Mouse (Mus musculus): ENCODE measurements around the gene Apba1. TPM values are rescaled to one million over a fixed set of nuclear protein-coding genes. Genes with fewer than 3 reads are reported as not detected.

Gene Apba1
- polyA plus RNA-seq, 1 experiment from 2014 or later = 14.4 TPM

DNA sequence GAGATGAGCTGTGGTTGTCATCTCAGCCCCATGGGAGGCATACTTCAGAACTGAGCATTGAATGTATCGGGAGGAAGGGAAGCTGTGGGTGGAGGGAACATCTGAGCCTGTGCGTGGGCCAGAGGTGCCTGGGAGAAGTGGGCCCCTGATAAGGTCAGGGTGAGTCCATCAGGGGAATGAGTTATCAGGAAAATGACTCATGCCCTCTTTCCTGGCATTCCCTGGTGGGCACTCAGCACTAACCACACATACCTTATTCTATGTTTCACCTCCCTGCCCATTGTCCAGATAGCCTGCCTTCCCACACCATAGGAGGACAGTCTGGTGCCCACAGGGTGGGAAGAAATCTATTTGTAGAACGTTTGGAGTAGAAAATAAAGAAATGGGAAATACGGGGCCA, 151.7 kb downstream of the Apba1 start:
- H3K36me3 ChIP-seq (ENCODE audit: inconsistent target) = no peaks in the 10 kb centered on the region
- H3K27ac ChIP-seq = no peak overlapping the region
- H3K4me3 ChIP-seq (ENCODE audit: inconsistent target) = no peak overlapping the region
- no peaks in the 10 kb centered on the region for H3K79me2 ChIP-seq (ENCODE audit: inconsistent target)
- WGBS (ENCODE audit: missing documents) = 63% methylated on average over 4 of the region's 4 CpGs

DNA sequence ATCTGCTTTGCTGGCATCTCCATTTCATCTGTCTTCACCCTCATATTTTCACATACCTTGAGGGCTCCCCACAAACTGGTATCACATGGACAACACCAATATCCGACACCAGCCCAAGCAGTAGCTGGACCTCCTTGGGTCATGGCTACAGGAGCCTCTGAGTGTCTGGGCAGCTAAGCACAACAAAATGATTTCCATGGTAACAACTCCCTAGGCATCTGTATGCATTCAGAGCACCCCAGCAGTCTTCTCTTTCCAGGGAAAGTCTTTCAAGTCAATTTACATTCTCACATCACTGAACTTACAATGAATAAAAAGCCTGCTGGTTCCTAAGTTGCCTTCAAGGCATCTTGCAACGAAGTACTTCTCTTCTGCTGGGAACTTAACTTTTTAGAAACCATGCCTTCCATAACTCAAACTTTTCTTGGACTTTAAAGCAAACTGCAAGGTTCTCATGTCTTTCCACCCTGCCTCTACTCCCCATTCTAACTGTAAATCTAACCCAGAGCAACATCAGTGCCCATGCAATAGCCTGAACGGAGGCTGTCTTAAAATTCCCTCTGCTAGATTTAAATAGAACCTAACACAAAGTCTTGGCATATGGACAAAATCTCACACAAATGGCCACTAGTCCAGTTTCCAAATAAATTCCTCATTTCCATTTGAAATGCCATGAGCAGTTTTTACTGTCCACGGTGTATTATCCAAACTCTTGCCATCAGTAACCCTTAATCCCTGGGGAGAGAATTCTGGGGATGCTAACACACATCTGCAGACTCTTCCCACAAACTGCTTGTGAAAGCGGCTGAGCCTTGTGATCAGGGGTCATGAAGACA, 160.9 kb downstream of the Apba1 start:
- H3K27ac ChIP-seq = no peak overlapping the region
- no peaks in the 10 kb centered on the region for H3K36me3 ChIP-seq (ENCODE audit: inconsistent target)
- H3K4me3 ChIP-seq (ENCODE audit: inconsistent target) = no peak overlapping the region
- H3K79me2 ChIP-seq (ENCODE audit: inconsistent target) = no peaks in the 10 kb centered on the region
- 98% methylated on average over 5 of the region's 5 CpGs for WGBS (ENCODE audit: missing documents)

DNA sequence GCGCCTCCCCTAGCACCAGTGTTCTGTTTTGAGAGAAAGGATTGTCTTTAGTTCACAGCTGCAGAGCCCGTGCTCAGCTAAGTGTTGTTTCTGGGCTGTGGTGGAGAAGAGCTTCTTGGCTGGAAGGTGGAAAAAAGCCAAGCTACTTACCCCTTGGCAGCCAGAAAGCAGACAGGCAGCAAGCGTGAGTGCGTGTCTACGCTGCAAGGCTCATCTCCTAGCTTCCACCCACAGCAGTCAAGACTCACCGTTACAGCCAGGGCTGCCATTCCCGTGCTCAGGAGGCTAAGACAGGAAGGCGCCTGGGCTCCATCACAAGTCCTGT, 161.5 kb downstream of the Apba1 start:
- H3K79me2 ChIP-seq (ENCODE audit: inconsistent target) = no peaks in the 10 kb centered on the region
- H3K27ac ChIP-seq = no peak overlapping the region
- H3K36me3 ChIP-seq (ENCODE audit: inconsistent target) = no peaks in the 10 kb centered on the region
- WGBS (ENCODE audit: missing documents) = 95% methylated on average over 8 of the region's 8 CpGs
- no peak overlapping the region for H3K4me3 ChIP-seq (ENCODE audit: inconsistent target)

DNA sequence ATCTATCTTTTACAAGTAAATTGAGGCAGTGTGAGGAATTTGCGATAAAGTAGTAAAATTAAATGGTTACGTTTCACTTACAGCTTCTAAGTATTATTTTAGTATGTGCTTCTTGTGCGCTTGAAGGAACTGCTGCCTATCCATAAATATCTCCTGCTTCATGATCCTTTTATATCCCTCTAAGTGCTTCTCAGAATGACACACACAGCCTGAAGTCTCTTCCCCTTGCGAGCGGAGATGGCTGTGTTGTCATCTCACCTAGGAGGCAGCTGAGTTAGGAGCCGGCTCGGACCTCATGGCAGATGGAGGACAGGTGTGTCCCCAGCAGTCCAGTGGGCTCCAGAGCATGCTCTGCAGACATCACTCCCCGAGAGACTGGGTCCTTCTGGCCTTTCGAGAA, 163.9 kb downstream of the Apba1 start:
- no peak overlapping the region for H3K27ac ChIP-seq
- H3K36me3 ChIP-seq (ENCODE audit: inconsistent target) = no peaks in the 10 kb centered on the region
- WGBS (ENCODE audit: missing documents) = 98% methylated on average over 9 of the region's 9 CpGs
- H3K79me2 ChIP-seq (ENCODE audit: inconsistent target) = no peaks in the 10 kb centered on the region
- H3K4me3 ChIP-seq (ENCODE audit: inconsistent target) = no peak overlapping the region

DNA sequence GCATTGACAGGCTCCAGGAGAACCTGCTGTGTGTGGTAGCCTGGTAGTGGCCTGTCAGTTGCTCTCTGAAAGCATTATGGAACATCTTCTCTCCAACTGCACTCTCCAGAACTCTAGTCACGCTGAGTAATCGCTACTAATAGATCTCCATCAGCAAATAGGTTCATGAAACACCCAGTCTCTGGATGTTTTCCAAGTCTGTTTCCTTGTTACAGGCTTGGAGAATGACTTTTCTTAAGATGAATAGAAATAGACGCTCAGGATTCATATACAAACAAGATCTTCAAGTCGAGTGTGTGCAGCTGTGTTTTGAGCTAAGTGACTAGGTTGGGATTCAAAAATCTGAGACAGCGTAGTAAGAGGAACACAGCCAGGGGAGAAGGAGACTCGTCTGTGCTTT, 165.4 kb downstream of the Apba1 start:
- H3K79me2 ChIP-seq (ENCODE audit: inconsistent target) = no peaks in the 10 kb centered on the region
- H3K4me3 ChIP-seq (ENCODE audit: inconsistent target) = no peak overlapping the region
- no peak overlapping the region for H3K27ac ChIP-seq
- H3K36me3 ChIP-seq (ENCODE audit: inconsistent target) = no peaks in the 10 kb centered on the region
- 97% methylated on average over 6 of the region's 6 CpGs for WGBS (ENCODE audit: missing documents)

DNA sequence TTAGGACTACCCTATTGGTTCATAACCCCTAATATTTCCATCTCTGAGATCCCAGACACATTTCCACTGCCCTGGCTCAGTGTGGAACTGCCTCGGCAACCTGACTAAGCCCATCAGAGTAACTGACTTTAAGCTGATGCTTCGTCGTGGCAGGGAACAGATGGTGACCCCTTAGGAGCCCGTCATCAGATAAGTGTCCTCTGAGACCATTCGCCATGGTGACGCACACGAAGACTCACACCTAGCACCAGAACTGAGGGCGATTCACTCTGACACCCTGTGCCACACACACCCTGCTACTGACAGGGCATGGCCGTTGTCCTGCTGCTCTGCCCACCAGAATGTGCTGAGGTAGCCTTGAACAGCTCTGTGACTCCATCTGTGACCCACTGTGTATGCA, 166.1 kb downstream of the Apba1 start:
- Histone ChIP-seq H3K27ac (no peak overlapping the region), H3K4me3 (ENCODE audit: inconsistent target) (no peak overlapping the region), H3K36me3 (ENCODE audit: inconsistent target) (no peaks in the 10 kb centered on the region), H3K79me2 (ENCODE audit: inconsistent target) (no peaks in the 10 kb centered on the region)
- WGBS (ENCODE audit: missing documents) = 90% methylated on average over 9 of the region's 9 CpGs

DNA sequence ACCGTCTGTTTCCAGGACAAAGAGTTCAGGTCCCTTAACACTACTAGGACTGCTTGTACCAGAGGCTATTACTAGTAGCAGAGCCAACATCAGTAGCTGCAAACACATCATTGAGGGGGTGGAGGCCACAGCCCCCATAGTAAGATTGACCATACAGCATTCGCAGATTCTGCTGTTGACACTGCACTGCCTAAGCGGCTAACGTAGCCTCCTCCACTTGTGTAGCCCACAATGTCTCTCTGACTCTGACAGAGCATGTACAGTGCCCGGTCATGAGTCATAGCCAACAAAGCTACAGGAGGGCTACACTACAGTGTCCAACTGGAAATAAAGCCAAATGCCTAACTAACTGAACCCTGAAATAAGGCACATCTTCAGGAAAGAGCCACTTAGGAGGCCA, 166.9 kb downstream of the Apba1 start:
- WGBS (ENCODE audit: missing documents) = 97% methylated on average over 5 of the region's 5 CpGs
- Histone ChIP-seq H3K79me2 (ENCODE audit: inconsistent target) (no peaks in the 10 kb centered on the region), H3K27ac (no peak overlapping the region), H3K4me3 (ENCODE audit: inconsistent target) (no peak overlapping the region), H3K36me3 (ENCODE audit: inconsistent target) (no peaks in the 10 kb centered on the region)

DNA sequence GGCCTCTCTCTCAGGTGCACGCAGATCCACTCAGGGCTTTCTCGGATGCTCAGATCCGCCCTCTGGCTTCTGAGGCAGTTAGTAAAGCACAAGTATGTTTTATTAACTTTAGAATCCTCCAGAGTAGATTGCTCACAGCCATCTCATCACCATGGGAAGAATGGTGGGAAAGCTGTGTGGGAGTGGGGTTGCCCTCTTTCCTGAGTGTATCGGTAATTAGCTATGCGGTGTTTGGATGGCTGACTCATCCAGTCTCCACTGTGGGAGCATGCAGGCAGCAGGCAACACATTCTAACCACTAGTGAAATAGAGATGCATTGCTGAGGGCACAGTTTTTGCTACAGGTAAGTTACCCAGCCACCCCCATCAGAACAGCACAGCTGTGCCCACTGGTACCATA, 172.1 kb downstream of the Apba1 start:
- H3K4me3 ChIP-seq (ENCODE audit: inconsistent target) = no peak overlapping the region
- 94% methylated on average over 5 of the region's 5 CpGs for WGBS (ENCODE audit: missing documents)
- H3K36me3 ChIP-seq (ENCODE audit: inconsistent target) = 0 out of 2 replicates have a peak, but pooled peaks cover 6% of the 10 kb centered on the region
- H3K27ac ChIP-seq = no peak overlapping the region
- H3K79me2 ChIP-seq (ENCODE audit: inconsistent target) = no peaks in the 10 kb centered on the region

DNA sequence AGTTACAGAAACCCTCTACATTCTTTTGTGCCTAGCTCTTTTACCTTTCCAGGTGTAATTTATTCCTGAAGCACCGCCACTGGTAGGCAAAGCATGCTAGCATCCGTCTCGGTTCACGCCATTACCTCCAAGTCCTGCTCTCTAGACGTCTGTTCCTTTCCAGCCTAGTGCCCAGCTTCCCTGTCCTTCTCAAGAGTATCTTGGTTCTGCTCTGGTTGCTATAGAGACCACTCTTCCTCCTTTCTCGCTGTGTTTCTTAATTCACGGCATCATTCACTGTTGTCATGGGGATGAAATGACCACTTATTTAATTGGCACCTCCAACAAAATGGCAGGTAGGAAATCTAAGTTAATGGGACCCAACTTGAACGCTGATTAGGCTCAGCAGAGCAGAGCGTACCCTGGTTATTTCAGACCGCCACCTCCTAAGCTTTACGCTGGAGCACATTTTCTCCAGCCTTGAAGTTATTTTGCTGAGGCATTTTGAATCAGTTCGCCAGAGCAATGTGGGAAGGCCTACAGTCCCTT, 182.8 kb downstream of the Apba1 start:
- 88% methylated on average over 12 of the region's 12 CpGs for WGBS (ENCODE audit: missing documents)
- H3K79me2 ChIP-seq (ENCODE audit: inconsistent target) = no peaks in the 10 kb centered on the region
- no peak overlapping the region for H3K4me3 ChIP-seq (ENCODE audit: inconsistent target)
- peaks cover 19% of the 10 kb centered on the region; the same call in 1 of the 2 replicates for H3K36me3 ChIP-seq (ENCODE audit: inconsistent target)
- H3K27ac ChIP-seq = no peak overlapping the region

DNA sequence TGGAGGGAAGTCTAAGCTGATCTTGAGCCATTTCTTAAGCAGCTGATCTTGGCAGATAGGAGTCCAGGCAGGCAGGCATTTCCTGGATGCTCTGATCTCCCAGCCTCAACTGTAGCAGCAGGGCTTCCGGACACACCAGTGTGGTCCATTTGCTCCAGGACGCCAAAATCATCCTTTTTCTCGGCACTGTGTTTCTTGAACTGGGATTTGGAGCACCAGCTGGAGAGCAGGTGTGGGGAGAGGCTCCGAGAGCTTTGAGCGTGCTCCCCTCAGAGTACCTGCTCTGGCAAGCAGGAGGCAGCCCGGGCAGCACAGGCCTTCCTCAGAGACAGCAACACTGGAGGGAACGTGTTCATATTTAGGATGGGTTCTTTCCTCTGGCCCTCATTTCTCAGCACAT, 184.2 kb downstream of the Apba1 start:
- Histone ChIP-seq H3K27ac (no peak overlapping the region), H3K79me2 (ENCODE audit: inconsistent target) (no peaks in the 10 kb centered on the region), H3K36me3 (ENCODE audit: inconsistent target) (peaks cover 8% of the 10 kb centered on the region; the same call in 1 of the 2 replicates), H3K4me3 (ENCODE audit: inconsistent target) (no peak overlapping the region)
- WGBS (ENCODE audit: missing documents) = 92% methylated on average over 7 of the region's 7 CpGs

DNA sequence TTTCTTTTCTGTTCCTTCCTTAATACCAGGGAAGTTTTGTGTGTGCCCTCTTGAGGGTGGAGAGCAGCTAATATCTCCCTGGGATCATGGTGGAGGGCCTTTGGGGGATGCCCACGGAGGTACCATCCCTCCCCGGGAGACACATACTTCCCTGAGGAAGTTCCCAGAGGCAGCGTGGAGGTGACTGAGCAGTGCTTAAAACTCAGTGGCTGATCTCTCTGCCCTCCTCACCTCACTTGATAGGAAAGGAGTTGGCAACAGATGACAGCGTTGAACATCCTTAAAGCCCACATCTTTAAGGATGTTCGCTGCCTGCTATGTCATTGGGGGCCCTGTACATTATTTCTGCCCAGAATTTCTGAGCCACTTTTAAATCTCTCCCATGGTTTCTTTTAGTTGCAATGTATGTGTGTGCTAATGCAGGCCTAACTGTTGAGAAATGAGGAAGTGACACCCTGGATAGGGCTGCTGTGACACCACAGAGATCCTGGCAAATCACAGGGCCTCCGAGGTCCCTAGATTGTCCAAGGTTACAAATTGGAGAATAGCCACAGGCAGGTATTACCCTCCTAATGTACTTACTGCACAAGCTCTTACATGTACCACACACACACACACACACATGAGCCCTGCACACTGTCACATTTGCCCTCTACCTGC, 187.5 kb downstream of the Apba1 start:
- H3K79me2 ChIP-seq (ENCODE audit: inconsistent target) = no peaks in the 10 kb centered on the region
- H3K4me3 ChIP-seq (ENCODE audit: inconsistent target) = no peak overlapping the region
- no peak overlapping the region for H3K27ac ChIP-seq
- H3K36me3 ChIP-seq (ENCODE audit: inconsistent target) = 0 out of 2 replicates have a peak, but pooled peaks cover 4% of the 10 kb centered on the region
- WGBS (ENCODE audit: missing documents) = 64% methylated on average over 6 of the region's 6 CpGs

DNA sequence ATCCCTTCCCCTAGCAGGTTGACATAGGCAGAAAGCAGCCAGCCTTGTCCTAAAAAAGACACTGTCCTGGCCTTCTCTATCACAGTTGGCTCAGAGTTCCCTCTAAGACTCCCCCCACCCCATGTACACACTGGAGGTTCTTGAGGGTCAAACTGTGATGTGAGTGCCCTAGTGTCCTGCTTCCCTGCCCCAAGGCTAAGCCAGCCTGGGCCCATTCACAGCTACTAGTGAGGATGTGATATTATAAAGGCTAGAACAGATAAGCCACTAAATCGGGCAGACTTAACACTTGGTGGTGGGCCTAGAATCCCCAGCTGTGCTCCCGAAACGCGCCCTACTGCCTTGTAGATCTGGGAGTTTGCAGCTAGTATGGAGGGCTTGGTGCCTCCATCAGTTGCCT, 188.1 kb downstream of the Apba1 start:
- WGBS (ENCODE audit: missing documents) = 96% methylated on average over 4 of the region's 4 CpGs
- H3K4me3 ChIP-seq (ENCODE audit: inconsistent target) = no peak overlapping the region
- H3K36me3 ChIP-seq (ENCODE audit: inconsistent target) = 0 out of 2 replicates have a peak, but pooled peaks cover 4% of the 10 kb centered on the region
- H3K79me2 ChIP-seq (ENCODE audit: inconsistent target) = no peaks in the 10 kb centered on the region
- H3K27ac ChIP-seq = no peak overlapping the region

DNA sequence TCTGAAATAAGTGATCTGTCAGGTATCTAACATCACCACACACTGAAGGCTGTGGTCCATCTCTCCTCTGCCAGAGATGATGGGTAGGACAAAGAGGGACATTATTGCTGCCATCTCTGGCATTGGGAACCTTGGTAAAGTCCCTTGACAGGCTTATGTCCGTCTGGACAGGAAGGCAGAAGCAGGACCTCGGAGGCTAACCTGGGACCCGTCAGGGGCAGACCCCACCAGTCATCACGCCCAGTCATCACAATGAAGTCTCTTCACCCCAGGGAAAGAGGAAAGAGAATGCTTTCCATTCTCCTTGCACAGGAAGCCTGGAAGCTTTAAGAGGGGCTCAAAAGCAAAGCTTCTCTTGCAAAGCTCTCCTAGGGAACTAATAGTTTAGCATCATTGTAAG, 189.2 kb downstream of the Apba1 start:
- Histone ChIP-seq H3K79me2 (ENCODE audit: inconsistent target) (no peaks in the 10 kb centered on the region), H3K4me3 (ENCODE audit: inconsistent target) (no peak overlapping the region), H3K36me3 (ENCODE audit: inconsistent target) (0 out of 2 replicates have a peak, but pooled peaks cover 4% of the 10 kb centered on the region), H3K27ac (no peak overlapping the region)
- 89% methylated on average over 4 of the region's 4 CpGs for WGBS (ENCODE audit: missing documents)

DNA sequence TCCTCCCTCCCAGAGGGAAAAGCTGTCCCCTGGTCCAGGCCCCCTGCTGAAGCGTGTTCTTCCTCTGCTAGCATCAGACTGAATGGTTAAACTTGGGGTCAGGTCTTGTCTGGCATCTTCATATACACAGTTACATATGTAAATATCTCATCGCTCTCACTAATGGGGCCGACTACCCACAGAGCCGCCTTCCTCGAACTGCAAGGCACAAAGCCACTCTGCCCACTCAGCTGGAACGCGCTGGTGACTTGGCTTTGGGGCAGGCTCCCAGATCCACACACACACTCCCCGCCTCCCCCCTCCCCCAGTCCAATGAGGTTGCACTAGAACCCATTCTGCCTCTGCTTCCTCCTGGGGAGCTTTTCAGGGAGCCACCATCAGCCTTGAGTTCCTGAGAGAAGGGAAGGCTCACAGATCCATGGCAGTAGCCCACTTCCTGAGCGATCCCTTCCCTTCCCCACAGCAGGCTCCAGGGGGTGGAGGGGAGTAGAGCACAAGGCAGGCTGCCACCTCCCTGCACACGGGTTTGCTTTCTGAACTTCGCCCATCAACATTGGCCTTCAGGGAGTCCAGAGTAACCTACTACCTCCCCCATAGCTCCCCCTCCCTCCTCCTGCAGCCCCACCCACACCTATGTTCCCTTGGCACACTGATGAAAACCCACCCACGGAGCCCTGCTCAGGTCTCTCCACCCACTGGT, 189.8 kb downstream of the Apba1 start:
- 0 out of 2 replicates have a peak, but pooled peaks cover 4% of the 10 kb centered on the region for H3K36me3 ChIP-seq (ENCODE audit: inconsistent target)

DNA sequence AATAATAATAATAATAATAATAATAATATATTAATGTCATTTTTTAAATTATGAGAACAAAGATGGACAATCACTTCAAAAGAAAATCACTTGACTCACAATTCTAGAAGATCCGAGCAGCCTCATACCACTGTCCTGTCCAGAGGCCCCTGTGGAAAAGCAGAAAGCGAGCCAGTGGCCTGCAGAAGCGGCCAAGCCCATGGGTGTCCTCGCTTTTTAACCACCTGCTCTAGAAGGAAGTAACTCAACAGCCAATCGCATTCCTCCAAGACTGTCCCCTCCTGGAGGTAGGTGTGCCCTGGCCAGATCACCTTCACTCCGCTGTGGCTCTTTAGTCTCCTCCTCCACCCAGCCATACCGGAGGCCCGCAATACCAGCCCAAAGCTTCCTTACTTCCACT, 196.8 kb downstream of the Apba1 start:
- no peak overlapping the region for H3K27ac ChIP-seq
- 96% methylated on average over 8 of the region's 8 CpGs for WGBS (ENCODE audit: missing documents)
- H3K4me3 ChIP-seq (ENCODE audit: inconsistent target) = no peak overlapping the region
- no peaks in the 10 kb centered on the region for H3K36me3 ChIP-seq (ENCODE audit: inconsistent target)
- no peaks in the 10 kb centered on the region for H3K79me2 ChIP-seq (ENCODE audit: inconsistent target)

More for the DNA sequence above, 189.8 kb downstream of the Apba1 start:
- H3K4me3 ChIP-seq (ENCODE audit: inconsistent target) = no peak overlapping the region
- no peaks in the 10 kb centered on the region for H3K79me2 ChIP-seq (ENCODE audit: inconsistent target)
- H3K27ac ChIP-seq = no peak overlapping the region
- WGBS (ENCODE audit: missing documents) = 81% methylated on average over 11 of the region's 12 CpGs
